Mouse (Mus musculus) CH12.LX (cell line): ENCODE results near the gene Gm45713. TPM values are rescaled to one million over a fixed set of nuclear protein-coding genes. Genes with fewer than 3 reads are reported as not detected.

Experiments used
- DNase-seq: peaks from one replicate; pipeline ENCODE4 v3.0.0-alpha.2; 2013; ENCODE audit errors: extremely low read depth
- H3K27ac ChIP-seq: 2 replicates; pipeline ENCODE4 v1.5.1; 2012; ENCODE audit warnings: low read depth, mild to moderate bottlenecking, control low read depth, moderate library complexity; ENCODE audit not compliant: insufficient read depth
- H3K27me3 ChIP-seq: replicated peaks from 2 replicates; pipeline ENCODE3; 2012; ENCODE audit warnings: inconsistent platforms
- H3K36me3 ChIP-seq, 2 experiments: replicated peaks in 1 of 2; 2 replicates each; pipeline versions ENCODE3 to v1.6.1; 2012; ENCODE audit warnings: inconsistent platforms in 1 of 2, low read length in 1 of 2, mild to moderate bottlenecking in 1 of 2, mixed read lengths in 1 of 2, moderate library complexity in 1 of 2; ENCODE audit not compliant: control insufficient read depth in 1 of 2, insufficient read depth in 1 of 2
- H3K4me1 ChIP-seq, 2 experiments: 2 replicates each; pipeline ENCODE4 v1.6.1; 2012; ENCODE audit warnings: inconsistent platforms in 1 of 2, moderate library complexity in 1 of 2; ENCODE audit not compliant: insufficient read depth in 2 of 2, control insufficient read depth in 1 of 2
- H3K4me2 ChIP-seq: 2 replicates; pipeline ENCODE4 v1.6.1; 2012; ENCODE audit warnings: low read depth, mild to moderate bottlenecking, control low read depth; ENCODE audit not compliant: poor library complexity, insufficient read depth, severe bottlenecking
- H3K4me3 ChIP-seq, 3 experiments: fragments of 150-350 bp in 1 of 3; sonication (generic) in 1 of 3; replicated peaks in 1 of 3; 2 replicates each; pipeline versions ENCODE3 to v1.5.1; 2011 to 2012; ENCODE audit warnings: low read depth in 2 of 3, low read length in 2 of 3, mild to moderate bottlenecking in 2 of 3, moderate library complexity in 2 of 3, control low read depth in 1 of 3, improper control_type of control experiment in 1 of 3, inconsistent platforms in 1 of 3, mixed read lengths in 1 of 3; ENCODE audit not compliant: poor library complexity in 1 of 3
- H3K79me2 ChIP-seq: replicated peaks from 2 replicates; pipeline ENCODE4 v1.6.1; 2012; ENCODE audit warnings: mild to moderate bottlenecking, moderate library complexity; ENCODE audit not compliant: control insufficient read depth, poor library complexity, insufficient read depth, severe bottlenecking; ENCODE audit errors: extremely low read depth
- H3K9ac ChIP-seq: 2 replicates; pipeline ENCODE4 v1.6.1; 2012; ENCODE audit warnings: low read depth, mild to moderate bottlenecking, control low read depth, moderate library complexity; ENCODE audit not compliant: insufficient read depth
- H3K9me3 ChIP-seq: replicated peaks from 2 replicates; pipeline ENCODE3; 2012; ENCODE audit warnings: low read length, inconsistent platforms, mixed read lengths
- BHLHE40 ChIP-seq: IDR thresholded peaks from 2 replicates; pipeline ENCODE4 v1.6.1; 2011; ENCODE audit warnings: mild to moderate bottlenecking, low read depth, low read length, improper control_type of control experiment
- CHD1 ChIP-seq: IDR thresholded peaks from 2 replicates; pipeline ENCODE4 v1.6.1; 2012; ENCODE audit warnings: low read depth, low read length, improper control_type of control experiment, inconsistent platforms
- CHD2 ChIP-seq: IDR thresholded peaks from 2 replicates; pipeline ENCODE4 v1.6.1; 2011; ENCODE audit warnings: low read length, improper control_type of control experiment
- CTCF ChIP-seq, 2 experiments: IDR thresholded peaks in 1 of 2; conservative IDR thresholded peaks in 1 of 2; 2 replicates each; pipeline ENCODE4 v1.5.1; 2011 to 2012; ENCODE audit warnings: low read depth in 2 of 2, low read length in 2 of 2, improper control_type of control experiment in 1 of 2, inconsistent platforms in 1 of 2, mild to moderate bottlenecking in 1 of 2, moderate library complexity in 1 of 2
- E2F4 ChIP-seq: IDR thresholded peaks from 2 replicates; pipeline ENCODE4 v1.6.1; 2011; ENCODE audit warnings: low read depth, low read length, improper control_type of control experiment; ENCODE audit not compliant: insufficient replicate concordance
- ELF1 ChIP-seq: IDR thresholded peaks from 2 replicates; pipeline ENCODE4 v1.6.1; 2014; ENCODE audit warnings: low read depth, mild to moderate bottlenecking, inconsistent platforms, low read length, improper control_type of control experiment
- EP300 ChIP-seq: IDR thresholded peaks from 2 replicates; pipeline ENCODE4 v1.6.1; 2011; ENCODE audit warnings: low read length, improper control_type of control experiment
- ETS1 ChIP-seq: conservative IDR thresholded peaks from 2 replicates; pipeline ENCODE4 v1.6.1; 2012; ENCODE audit warnings: low read depth, mild to moderate bottlenecking, inconsistent platforms, low read length, improper control_type of control experiment, moderate library complexity
- GABPA ChIP-seq: IDR thresholded peaks from 2 replicates; pipeline ENCODE4 v1.6.1; 2012; ENCODE audit warnings: low read depth, low read length, improper control_type of control experiment, inconsistent platforms; ENCODE audit not compliant: insufficient replicate concordance
- HCFC1 ChIP-seq: IDR thresholded peaks from 2 replicates; pipeline ENCODE4 v1.6.1; 2012; ENCODE audit warnings: low read depth, mild to moderate bottlenecking, inconsistent platforms, low read length, improper control_type of control experiment
- IRF4 ChIP-seq: IDR thresholded peaks from 2 replicates; pipeline ENCODE4 v1.6.1; 2014; ENCODE audit warnings: low read depth, mild to moderate bottlenecking, inconsistent platforms, low read length, improper control_type of control experiment
- JUN ChIP-seq: IDR thresholded peaks from 2 replicates; pipeline ENCODE4 v1.6.1; 2011; ENCODE audit warnings: low read depth, mild to moderate bottlenecking, low read length, improper control_type of control experiment, moderate library complexity; ENCODE audit not compliant: insufficient read depth
- JUND ChIP-seq: conservative IDR thresholded peaks from 2 replicates; pipeline ENCODE4 v1.6.1; 2011; ENCODE audit warnings: low read depth, low read length, improper control_type of control experiment
- KAT2A ChIP-seq: IDR thresholded peaks from 2 replicates; pipeline ENCODE4 v1.6.1; 2012; ENCODE audit warnings: low read length, improper control_type of control experiment, inconsistent platforms; ENCODE audit not compliant: insufficient replicate concordance
- MAFK ChIP-seq: IDR thresholded peaks from 2 replicates; pipeline ENCODE4 v1.6.1; 2011; ENCODE audit warnings: low read length, improper control_type of control experiment; ENCODE audit not compliant: insufficient replicate concordance
- MAX ChIP-seq: IDR thresholded peaks from 2 replicates; pipeline ENCODE4 v1.6.1; 2011; ENCODE audit warnings: low read length, improper control_type of control experiment
- MAZ ChIP-seq: IDR thresholded peaks from 2 replicates; pipeline ENCODE4 v1.6.1; 2012; ENCODE audit warnings: low read depth, mild to moderate bottlenecking, inconsistent platforms, low read length, improper control_type of control experiment, moderate library complexity
- MEF2A ChIP-seq: IDR thresholded peaks from 2 replicates; pipeline ENCODE4 v1.6.1; 2014; ENCODE audit warnings: low read depth, mild to moderate bottlenecking, inconsistent platforms, low read length, improper control_type of control experiment, borderline replicate concordance
- MXI1 ChIP-seq: IDR thresholded peaks from 2 replicates; pipeline ENCODE4 v1.6.1; 2011; ENCODE audit warnings: mild to moderate bottlenecking, low read depth, low read length, improper control_type of control experiment
- MYC ChIP-seq: IDR thresholded peaks from 2 replicates; pipeline ENCODE4 v1.6.1; 2011; ENCODE audit warnings: low read depth, mild to moderate bottlenecking, improper control_type of control experiment, low read length
- NELFE ChIP-seq: IDR thresholded peaks from 2 replicates; pipeline ENCODE4 v1.6.1; 2011; ENCODE audit warnings: low read depth, low read length, improper control_type of control experiment
- NRF1 ChIP-seq: IDR thresholded peaks from 2 replicates; pipeline ENCODE4 v1.6.1; 2014; ENCODE audit warnings: low read depth, mild to moderate bottlenecking, inconsistent platforms, low read length, improper control_type of control experiment, moderate library complexity
- PAX5 ChIP-seq: IDR thresholded peaks from 2 replicates; pipeline ENCODE4 v1.6.1; 2012; ENCODE audit warnings: low read length, inconsistent platforms, mixed read lengths
- POLR2A ChIP-seq: IDR thresholded peaks from 2 replicates; pipeline ENCODE4 v1.6.1; 2011; ENCODE audit warnings: low read depth, mild to moderate bottlenecking, improper control_type of control experiment, low read length
- POLR2AphosphoS2 ChIP-seq: IDR thresholded peaks from 2 replicates; pipeline ENCODE4 v1.6.1; 2011; ENCODE audit warnings: low read depth, low read length, improper control_type of control experiment
- RAD21 ChIP-seq: IDR thresholded peaks from 2 replicates; pipeline ENCODE4 v1.6.1; 2011; ENCODE audit warnings: low read depth, mild to moderate bottlenecking, low read length, improper control_type of control experiment, moderate library complexity
- RCOR1 ChIP-seq: conservative IDR thresholded peaks from 2 replicates; pipeline ENCODE4 v1.6.1; 2012; ENCODE audit warnings: low read depth, mild to moderate bottlenecking, inconsistent platforms, low read length, improper control_type of control experiment
- SIN3A ChIP-seq: IDR thresholded peaks from 2 replicates; pipeline ENCODE4 v1.6.1; 2012; ENCODE audit warnings: low read length, improper control_type of control experiment, inconsistent platforms
- SMC3 ChIP-seq: IDR thresholded peaks from 2 replicates; pipeline ENCODE4 v1.6.1; 2011; ENCODE audit warnings: low read depth, low read length, improper control_type of control experiment
- TBP ChIP-seq: conservative IDR thresholded peaks from 2 replicates; pipeline ENCODE4 v1.6.1; 2011; ENCODE audit warnings: low read depth, low read length, improper control_type of control experiment
- TCF12 ChIP-seq: IDR thresholded peaks from 2 replicates; pipeline ENCODE4 v1.6.1; 2014; ENCODE audit warnings: low read depth, mild to moderate bottlenecking, inconsistent platforms, low read length, improper control_type of control experiment
- UBTF ChIP-seq: IDR thresholded peaks from 2 replicates; pipeline ENCODE4 v1.6.1; 2012; ENCODE audit warnings: low read depth, mild to moderate bottlenecking, inconsistent platforms, low read length, improper control_type of control experiment, moderate library complexity
- USF1 ChIP-seq: IDR thresholded peaks from 2 replicates; pipeline ENCODE4 v1.6.1; 2014; ENCODE audit warnings: low read depth, mild to moderate bottlenecking, inconsistent platforms, low read length, improper control_type of control experiment
- USF2 ChIP-seq: conservative IDR thresholded peaks from 2 replicates; pipeline ENCODE4 v1.6.1; 2011; ENCODE audit warnings: low read depth, low read length, improper control_type of control experiment
- ZC3H11A ChIP-seq: IDR thresholded peaks from 2 replicates; pipeline ENCODE4 v1.6.1; 2012; ENCODE audit warnings: low read depth, mild to moderate bottlenecking, inconsistent platforms, low read length, improper control_type of control experiment
- ZKSCAN1 ChIP-seq: IDR thresholded peaks from 2 replicates; pipeline ENCODE4 v1.6.1; 2012; ENCODE audit warnings: low read depth, inconsistent platforms, low read length, improper control_type of control experiment, borderline replicate concordance
- ZMIZ1 ChIP-seq: IDR thresholded peaks from 2 replicates; pipeline ENCODE4 v1.6.1; 2012; ENCODE audit warnings: low read depth, mild to moderate bottlenecking, inconsistent platforms, low read length, improper control_type of control experiment
- ZNF384 ChIP-seq: IDR thresholded peaks from 2 replicates; pipeline ENCODE4 v1.6.1; 2012; ENCODE audit warnings: low read depth, low read length, improper control_type of control experiment, inconsistent platforms
- dilution Hi-C: fragments of 300-500 bp; cut with MboI; formaldehyde crosslinking; loops from 2 replicates; pipeline ENCODE4 v1.14.3; 2020; ENCODE audit warnings: low sequenced_read_pairs; ENCODE audit not compliant: extremely low pct_unique_long_range_greater_than_20kb, extremely low pct_ligation_motif_present
- in situ Hi-C: fragments of 300-500 bp; cut with MboI; formaldehyde crosslinking; loops from 3 replicates; pipeline ENCODE4 v1.14.3; 2019; ENCODE audit warnings: low sequenced_read_pairs, low pct_ligation_motif_present, low pct_unique_long_range_greater_than_20kb, mixed read lengths
- polyA plus RNA-seq: library from polyadenylated mRNA; unstranded; fragments of >175 nt; gene quantifications from 2 replicates; pipeline ENCODE4 v1.2.1, GENCODE M21; 2012; ENCODE audit warnings: low read depth; ENCODE audit not compliant: insufficient read length
- total RNA-seq, 2 experiments: library from RNA; depleted of rRNA; stranded (reverse); fragments of 300-350 nt in 1 of 2; fragments of >200 nt in 1 of 2; gene quantifications; 2 replicates each; pipeline ENCODE4 v1.2.3; 2012 to 2014

The Gm45713 gene
- total and polyA plus RNA-seq, 3 experiments, result 2.2 TPM; not detected in 2

- Histone ChIP-seq H3K9ac (no peak overlapping the region), H3K36me3 (no peaks in the 10 kb centered on the region), H3K27ac (no peak overlapping the region), H3K79me2 (no peaks in the 10 kb centered on the region), H3K27me3 (peaks cover 97% of the 10 kb centered on the region), H3K4me2 (peak overlapping the region; percentile 56), H3K4me3 (no peak overlapping the region), H3K4me1 (peaks cover 0 to 10% of the 10 kb centered on the region in 2 experiments; a peak in 2 of 4 replicates), H3K9me3 (peaks cover 2% of the 10 kb centered on the region)
- TF ChIP-seq MAFK (no peak), UBTF (no peak), PAX5 (no peak), MYC (no peak), ZC3H11A (no peak), SMC3 (no peak), EP300 (no peak), BHLHE40 (no peak), CHD1 (no peak), CTCF (conservative IDR thresholded peaks at IDR 0.05 in 1 of 2, IDR thresholded peaks at IDR 0.05 in 1 of 2; ENCODE audit: low read depth in 2 of 2, low read length in 2 of 2) (no peak), MXI1 (peak; percentile 46; the same call in 1 of the 2 replicates), GABPA (no peak), SIN3A (peak; percentile 42; the same call in 1 of the 2 replicates), ELF1 (no peak), USF1 (no peak), IRF4 (no peak), USF2 (no peak), RCOR1 (peak; percentile 94), ETS1 (no peak), E2F4 (no peak), POLR2A (peak; percentile 69), POLR2AphosphoS2 (no peak), ZKSCAN1 (no peak), JUND (no peak), MAZ (no peak), MEF2A (no peak), KAT2A (no peak), HCFC1 (no peak), ZNF384 (no peak), TCF12 (peak; percentile 40; the same call in 1 of the 2 replicates), TBP (no peak), CHD2 (no peak), JUN (no peak), MAX (peak; percentile 78), NELFE (peak; percentile 33; the same call in 1 of the 2 replicates), ZMIZ1 (no peak), RAD21 (no peak), NRF1 (peak; percentile 76)
- dilution Hi-C loops, result no loop called here
- peak; percentile 93 for DNase-seq
- in situ Hi-C loops, result no loop called here
These were observed 46.2 kb upstream of the Gm45713 start for GRCm38 (mm10) chr7:45182199-45182601.
